Mouse (Mus musculus) stomach, postnatal 0 days (tissue): ENCODE data around the gene Plekha8.

Experiments used
- CTCF ChIP-seq: IDR thresholded peaks from 2 replicates; pipeline ENCODE4 v1.5.1; 2016; ENCODE audit warnings: antibody characterized with exemption, low read depth, mild to moderate bottlenecking, moderate library complexity
- EP300 ChIP-seq: optimal IDR thresholded peaks from 2 replicates; pipeline ENCODE3; 2016; ENCODE audit warnings: antibody characterized with exemption

DNA sequence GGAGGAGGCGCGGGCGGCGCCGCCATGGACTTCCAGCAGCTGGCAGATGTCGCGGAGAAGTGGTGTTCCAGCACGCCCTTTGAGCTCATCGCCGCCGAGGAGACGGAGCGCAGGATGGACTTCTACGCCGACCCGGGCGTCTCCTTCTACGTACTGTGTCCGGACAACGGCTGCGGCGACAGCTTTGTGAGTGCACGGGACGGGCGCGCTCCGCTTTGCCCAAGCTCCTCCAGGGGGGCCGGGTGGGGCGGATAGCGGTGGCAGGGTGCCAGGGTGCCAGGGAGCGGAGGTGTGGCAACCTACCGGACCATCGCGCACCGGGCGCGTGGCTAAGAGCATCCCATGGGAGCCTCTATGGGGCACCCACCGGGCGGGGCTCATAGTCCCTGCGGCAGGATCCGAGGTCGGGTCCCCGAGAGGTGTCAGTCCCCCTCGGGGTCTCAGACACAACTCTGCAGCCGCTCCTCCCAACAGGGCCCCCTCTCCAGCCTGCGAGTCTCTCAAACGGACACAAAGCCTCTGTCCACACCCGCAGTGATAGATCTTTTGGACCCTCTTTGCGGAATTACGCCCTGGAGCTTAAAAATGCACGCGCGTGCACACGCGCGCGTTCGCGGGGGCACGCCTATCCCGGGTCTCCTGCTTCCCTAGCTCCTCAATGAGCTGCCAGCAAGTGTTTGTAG is 87.0 kb downstream of the Plekha8 start:
- TF ChIP-seq CTCF (no peak), EP300 (no peak)
